ENCODE assay signal across 8 mouse cellular contexts in the genomic region with DNA sequence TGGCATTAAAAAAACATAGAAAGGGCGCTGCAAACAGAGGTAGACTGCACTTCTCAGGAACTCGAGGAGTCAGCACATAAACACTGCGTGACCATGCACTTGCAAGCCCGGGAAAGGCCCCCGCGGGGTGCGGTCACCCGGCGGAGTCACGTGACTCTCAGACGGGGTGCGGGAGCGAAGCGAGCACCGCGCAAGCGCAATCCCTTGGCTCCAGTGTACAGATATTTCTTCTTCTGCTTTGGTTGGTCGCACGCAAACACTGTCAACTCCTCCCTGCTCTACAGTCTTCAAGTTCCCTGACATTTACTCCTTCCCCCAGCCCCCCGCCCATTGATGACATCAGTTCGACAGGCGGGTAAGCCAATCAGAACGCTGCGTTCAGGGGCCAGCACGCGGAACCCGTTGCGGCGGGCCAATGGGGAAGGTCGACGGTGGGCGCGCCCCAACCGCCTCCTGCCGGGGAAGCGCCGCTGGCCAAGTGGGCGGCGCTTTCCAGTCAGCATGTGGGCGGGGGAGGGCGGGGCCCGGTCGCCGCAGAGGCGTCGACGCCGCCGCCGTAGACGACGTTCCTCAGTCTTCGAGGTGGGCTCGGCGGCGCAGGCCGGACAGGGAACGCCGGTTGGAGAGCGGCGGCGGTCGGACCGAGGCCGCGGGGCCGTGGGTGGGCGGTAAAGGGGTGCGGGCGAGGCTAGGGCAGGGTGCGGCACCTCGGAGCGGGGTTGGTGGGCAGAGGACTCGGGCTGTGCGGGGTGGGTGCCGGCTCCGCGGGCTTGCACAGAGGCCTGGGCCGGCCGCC. TPM values are rescaled to one million over a fixed set of nuclear protein-coding genes. Genes with fewer than 3 reads are reported as not detected.
DNase-seq lines count a peak whose midpoint lies in the region; ATAC-seq and TF ChIP-seq lines count a peak whose summit lies in the region.

A gene (plus strand): TSS at position 537 of the 796 bp plus-strand sequence.

- DNase-seq in CD4-positive helper T cell, adult 2 months (ENCODE audit: low read depth, low spot score) = peak; percentile 100
- DNase-seq in brain, embryonic 18.5 days (ENCODE audit: low read depth, low spot score) = peak; percentile 99
- peak; percentile 100 for DNase-seq in kidney, postnatal 0 days (ENCODE audit: low spot score)
- peak; percentile 94 for DNase-seq in liver, embryonic 11.5 days (ENCODE audit: low spot score)
- DNase-seq in naive thymus-derived CD4-positive, alpha-beta T cell, adult 2 months (ENCODE audit: low read depth) = peak; percentile 99

- no peaks in the 10 kb centered on the region for H3K9me3 ChIP-seq in heart, embryonic 12.5 days (replicated peaks)
- H3K9me3 ChIP-seq in kidney, postnatal 0 days (replicated peaks; ENCODE audit: low read length) = no peaks in the 10 kb centered on the region
- H3K9me3 ChIP-seq in liver, embryonic 11.5 days (ENCODE audit: control insufficient read depth, low read length) = no peaks in the 10 kb centered on the region
- H3K9me3 ChIP-seq in stomach, embryonic 14.5 days (ENCODE audit: control insufficient read depth, low read depth, low read length) = no peaks in the 10 kb centered on the region

- peak; percentile 94 for ATAC-seq in erythroid progenitor cell, adult 5-6 weeks (replicated peaks; ENCODE audit: low FRiP score, poor library complexity, severe bottlenecking)
- ATAC-seq in heart, embryonic 12.5 days (ENCODE audit: insufficient number of reproducible peaks, low FRiP score) = peak; percentile 93
- peak; percentile 96 for ATAC-seq in kidney, postnatal 0 days (replicated peaks; ENCODE audit: low FRiP score, low read depth)
- ATAC-seq in liver, embryonic 11.5 days (replicated peaks; ENCODE audit: low FRiP score) = peak; percentile 91
- peak; percentile 96 for ATAC-seq in stomach, embryonic 14.5 days (ENCODE audit: insufficient number of reproducible peaks, insufficient read depth, low FRiP score, low read depth)

- TF ChIP-seq CTCF in kidney, postnatal 0 days (IDR thresholded peaks at IDR 0.05; ENCODE audit: low read depth) = peak; percentile 8; the same call in 1 of the 2 replicates

- WGBS in heart, embryonic 12.5 days = 0% methylated on average over 76 of the region's 80 CpGs
- under 1% methylated on average over 77 of the region's 80 CpGs for WGBS in kidney, postnatal 0 days
- under 1% methylated on average over 80 of the region's 80 CpGs for WGBS in liver, embryonic 11.5 days
- WGBS in stomach, embryonic 14.5 days = under 1% methylated on average over 79 of the region's 80 CpGs

- peak within 1 kb of the TSS; percentile 99 for H3K9ac ChIP-seq in heart, embryonic 12.5 days
- H3K9ac ChIP-seq in kidney, postnatal 0 days (ENCODE audit: low read depth, low read length) = peak within 1 kb of the TSS; percentile 100
- H3K9ac ChIP-seq in liver, embryonic 11.5 days (ENCODE audit: low read depth, low read length) = peak within 1 kb of the TSS; percentile 91
- H3K9ac ChIP-seq in stomach, embryonic 14.5 days (replicated peaks; ENCODE audit: low read depth, low read length) = peak within 1 kb of the TSS; percentile 99

- peak within 1 kb of the TSS; percentile 96 for H3K4me2 ChIP-seq in heart, embryonic 12.5 days
- peak within 1 kb of the TSS; percentile 88 for H3K4me2 ChIP-seq in kidney, postnatal 0 days (ENCODE audit: low read length)
- H3K4me2 ChIP-seq in liver, embryonic 11.5 days = peak within 1 kb of the TSS; percentile 99
- H3K4me2 ChIP-seq in stomach, embryonic 14.5 days (replicated peaks; ENCODE audit: low read depth, low read length) = peak within 1 kb of the TSS; percentile 94

- no peaks in the 10 kb centered on the region for H3K27me3 ChIP-seq in heart, embryonic 12.5 days (replicated peaks)
- H3K27me3 ChIP-seq in kidney, postnatal 0 days (ENCODE audit: insufficient read depth, low read length) = no peaks in the 10 kb centered on the region
- no peaks in the 10 kb centered on the region for H3K27me3 ChIP-seq in liver, embryonic 11.5 days (replicated peaks; ENCODE audit: control insufficient read depth, insufficient read depth, low read length)
- H3K27me3 ChIP-seq in stomach, embryonic 14.5 days (ENCODE audit: control insufficient read depth, insufficient read depth, low read length) = no peaks in the 10 kb centered on the region

- H3K4me3 ChIP-seq in heart, embryonic 12.5 days = peak within 1 kb of the TSS; percentile 98
- H3K4me3 ChIP-seq in kidney, postnatal 0 days (replicated peaks; ENCODE audit: low read depth, low read length) = peak within 1 kb of the TSS; percentile 100
- H3K4me3 ChIP-seq in liver, embryonic 11.5 days (ENCODE audit: low read depth, low read length) = peak within 1 kb of the TSS; percentile 84
- H3K4me3 ChIP-seq in stomach, embryonic 14.5 days (ENCODE audit: low read depth, low read length) = peak within 1 kb of the TSS; percentile 97

- H3K27ac ChIP-seq in heart, embryonic 12.5 days (ENCODE audit: poor library complexity, severe bottlenecking) = peak within 1 kb of the TSS; percentile 95
- H3K27ac ChIP-seq in kidney, postnatal 0 days = peak within 1 kb of the TSS; percentile 99
- peak within 1 kb of the TSS; percentile 100 for H3K27ac ChIP-seq in liver, embryonic 11.5 days (ENCODE audit: low read depth, low read length)
- H3K27ac ChIP-seq in stomach, embryonic 14.5 days (ENCODE audit: low read length) = peak within 1 kb of the TSS; percentile 97

- H3K36me3 ChIP-seq in heart, embryonic 12.5 days = peaks cover 21% of the 10 kb centered on the region; the same call in 1 of the 2 replicates
- no peaks in the 10 kb centered on the region for H3K36me3 ChIP-seq in kidney, postnatal 0 days (ENCODE audit: insufficient read depth, low read length)
- H3K36me3 ChIP-seq in liver, embryonic 11.5 days (ENCODE audit: control insufficient read depth, insufficient read depth, low read length) = peaks cover 11% of the 10 kb centered on the region; the same call in 1 of the 2 replicates
- peaks cover 8% of the 10 kb centered on the region; the same call in 1 of the 2 replicates for H3K36me3 ChIP-seq in stomach, embryonic 14.5 days (ENCODE audit: control insufficient read depth, insufficient read depth, low read length)

- H3K4me1 ChIP-seq in heart, embryonic 12.5 days (replicated peaks) = peaks cover 22% of the 10 kb centered on the region
- H3K4me1 ChIP-seq in kidney, postnatal 0 days (replicated peaks; ENCODE audit: insufficient read depth, low read length) = peaks cover 13% of the 10 kb centered on the region; the same call in 1 of the 2 replicates
- H3K4me1 ChIP-seq in liver, embryonic 11.5 days (replicated peaks; ENCODE audit: control insufficient read depth, insufficient read depth, low read length) = peaks cover 15% of the 10 kb centered on the region
- peaks cover 16% of the 10 kb centered on the region for H3K4me1 ChIP-seq in stomach, embryonic 14.5 days (ENCODE audit: control insufficient read depth, insufficient read depth, low read length)

RNA-seq across cellular contexts. Expression of the gene that starts here (rescaled TPM):
- total RNA-seq in erythroid progenitor cell, adult 5-6 weeks (2015; ENCODE audit: low replicate concordance) = 77.8 and 106 TPM in 2 replicates
- 120 and 143 TPM in 2 replicates for total RNA-seq in erythroid progenitor cell, adult 5-6 weeks (2017; ENCODE audit: low replicate concordance)
- polyA plus RNA-seq in heart, embryonic 12.5 days (2016; fragmentation: Nextera tagmentation; extraction: Ambion mirVana) = 24.1 and 25.9 TPM in 2 replicates
- 18.7 and 20.2 TPM in 2 replicates for polyA plus RNA-seq in kidney, postnatal 0 days (2015; fragmentation: Nextera tagmentation; extraction: Ambion mirVana)
- polyA plus RNA-seq in liver, embryonic 11.5 days (2014; fragmentation: Nextera tagmentation; extraction: Ambion mirVana) = 12.5 and 13.8 TPM in 2 replicates
- polyA plus RNA-seq in stomach, embryonic 14.5 days (2014; fragmentation: Nextera tagmentation; extraction: Ambion mirVana) = 16.9 and 18.0 TPM in 2 replicates

Comparison
In these comparisons a context has a peak if more than half of its experiments do, and no peak if none do; other contexts are left out.
1. Peak in every context shown above with its lines: DNase-seq, ATAC-seq, H3K4me3 ChIP-seq and H3K27ac ChIP-seq.